ENCODE assay signal across 30 mouse cellular contexts in the genomic region with DNA sequence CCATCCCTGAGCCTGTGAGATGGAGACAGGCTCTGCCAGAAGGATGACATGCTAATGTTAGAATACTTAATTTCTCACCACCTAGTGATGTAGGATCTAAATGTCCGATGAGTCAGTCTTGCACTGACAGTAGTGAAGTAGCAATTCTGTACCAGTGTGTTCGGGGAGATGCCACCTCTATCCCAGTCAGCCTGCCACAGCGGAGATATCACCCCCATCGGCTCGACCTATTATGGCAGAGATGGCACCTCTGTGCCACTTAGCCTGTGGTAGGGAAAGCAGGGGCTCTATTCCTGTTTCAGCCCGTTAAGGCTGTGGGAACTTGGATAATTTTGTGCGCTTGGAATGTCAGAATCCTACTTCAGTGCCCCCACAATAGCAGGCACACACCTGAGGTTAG.
"Had no signal": no experiment of that assay in that cellular context is flagged by ENCODE, and none has a peak within 500 bp of the region (broad histone marks: within the 10 kb centered on the region; RNA-seq: fewer than 3 reads in every experiment).

No protein-coding gene starts in this region.

- H3K36me3 ChIP-seq: heart, embryonic 12.5 days; heart, embryonic 15.5 days; hindbrain, embryonic 13.5 days; hindbrain, embryonic 15.5 days; intestine, embryonic 15.5 days had no signal

- H3K27ac ChIP-seq: heart, embryonic 13.5 days; heart, embryonic 15.5 days; hindbrain, embryonic 10.5 days; hindbrain, embryonic 12.5 days; hindbrain, embryonic 13.5 days; hindbrain, embryonic 14.5 days; hindbrain, embryonic 15.5 days; hindbrain, postnatal 0 days; intestine, embryonic 15.5 days; kidney, embryonic 15.5 days; kidney, postnatal 0 days; layer of hippocampus, adult 2 months; left cerebral cortex, adult 2 months had no signal

- H3K27me3 ChIP-seq: heart, embryonic 12.5 days; heart, embryonic 13.5 days; heart, embryonic 15.5 days; hindbrain, embryonic 12.5 days; hindbrain, embryonic 13.5 days; hindbrain, embryonic 15.5 days; intestine, embryonic 15.5 days; kidney, embryonic 15.5 days had no signal

- DNase-seq: heart, postnatal 10 days; heart, postnatal 14 days; heart, postnatal 36 days; heart, postnatal 4 days; kidney, adult 11 months; kidney, adult 18-20 months; kidney, adult 2 months; kidney, adult 8-10 months; kidney, adult 9 months; kidney, postnatal 10 days; kidney, postnatal 14 days; kidney, postnatal 25 days; kidney, postnatal 36 days; kidney, postnatal 4 days; layer of hippocampus, adult 9-11 months; layer of hippocampus, postnatal 36 days had no signal

- H3K9ac ChIP-seq: heart, embryonic 12.5 days; heart, embryonic 13.5 days; heart, embryonic 15.5 days; hindbrain, embryonic 12.5 days; hindbrain, embryonic 13.5 days; hindbrain, embryonic 14.5 days; hindbrain, embryonic 15.5 days; intestine, embryonic 15.5 days; kidney, embryonic 15.5 days had no signal

- H3K4me1 ChIP-seq: hindbrain, embryonic 10.5 days; hindbrain, embryonic 12.5 days; hindbrain, embryonic 13.5 days; hindbrain, embryonic 15.5 days; intestine, embryonic 15.5 days; kidney, embryonic 15.5 days had no signal

- H3K4me3 ChIP-seq: heart, embryonic 12.5 days; heart, embryonic 13.5 days; heart, embryonic 15.5 days; hindbrain, embryonic 10.5 days; hindbrain, embryonic 12.5 days; hindbrain, embryonic 13.5 days; hindbrain, embryonic 15.5 days; intestine, embryonic 15.5 days; kidney, embryonic 15.5 days; layer of hippocampus, adult 2 months; left cerebral cortex, adult 2 months had no signal
